Mouse (Mus musculus) urinary bladder, postnatal 14 days (tissue): ENCODE data around the gene App.
A peak's percentile ranks its signal among the peaks of the same experiment; 100 is the strongest.

Source experiments
- DNase-seq: peaks from one replicate; pipeline ENCODE4 v3.0.0; 2021; ENCODE audit warnings: low spot score

The App gene

DNA sequence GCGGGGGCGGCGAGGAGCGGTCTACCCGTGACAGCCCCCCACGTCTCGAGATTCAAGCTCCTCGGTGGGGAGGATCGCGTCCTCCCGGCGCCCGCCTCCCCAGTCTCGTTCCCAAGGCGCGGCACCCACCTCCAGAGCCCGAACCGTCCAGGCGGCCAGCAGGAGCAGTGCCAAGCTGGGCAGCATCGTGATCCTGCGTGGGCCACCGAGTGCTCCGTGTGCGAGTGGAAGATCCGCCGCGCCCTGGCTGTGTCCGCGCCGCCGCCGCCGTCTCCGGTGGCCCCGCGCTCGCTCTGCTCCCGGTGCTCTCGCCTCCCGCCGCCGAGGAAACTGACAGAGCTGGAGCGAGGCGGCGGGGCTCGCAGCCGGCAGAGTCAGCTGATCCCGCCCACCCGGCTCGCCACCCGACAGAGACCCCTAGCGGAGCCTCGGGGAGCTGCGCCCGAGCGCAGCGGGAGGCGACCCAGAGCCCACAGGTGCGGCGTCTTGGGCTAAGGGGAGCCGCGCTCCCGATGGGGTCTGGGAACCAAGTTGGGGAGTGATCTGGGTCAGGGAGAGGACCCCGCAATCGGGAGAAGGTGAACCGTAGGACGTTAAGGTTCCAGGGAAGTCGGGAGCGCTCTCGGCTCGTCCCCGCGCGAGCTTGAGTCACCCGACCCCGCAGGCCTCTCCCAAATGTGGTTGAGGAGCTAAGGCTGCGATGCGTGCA, at the start of gene App:
TSS of gene App (minus strand) at position 394 of the 709 bp plus-strand sequence.
- peak; percentile 93 for DNase-seq

DNA sequence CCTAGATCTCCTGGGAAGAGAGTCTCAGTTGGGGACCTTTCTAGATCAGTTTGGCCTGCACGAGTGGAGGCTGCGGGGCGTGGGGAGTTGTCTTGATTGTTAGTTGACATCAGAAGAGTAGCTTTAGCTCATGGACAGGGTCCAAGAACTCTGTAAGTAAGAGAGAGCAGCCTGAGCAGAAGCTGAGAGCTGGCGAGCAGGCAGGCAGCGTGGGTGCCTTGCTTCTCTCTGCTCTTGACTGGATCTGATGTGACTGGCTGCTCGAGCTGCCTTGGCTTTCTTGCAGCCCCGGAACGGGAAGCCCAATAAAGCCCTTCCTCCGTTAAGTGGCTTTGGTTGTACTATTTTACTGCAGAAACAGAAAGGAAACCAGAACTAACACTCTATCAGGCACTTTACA, 42.3 kb upstream of the App start:
- no peak for DNase-seq

DNA sequence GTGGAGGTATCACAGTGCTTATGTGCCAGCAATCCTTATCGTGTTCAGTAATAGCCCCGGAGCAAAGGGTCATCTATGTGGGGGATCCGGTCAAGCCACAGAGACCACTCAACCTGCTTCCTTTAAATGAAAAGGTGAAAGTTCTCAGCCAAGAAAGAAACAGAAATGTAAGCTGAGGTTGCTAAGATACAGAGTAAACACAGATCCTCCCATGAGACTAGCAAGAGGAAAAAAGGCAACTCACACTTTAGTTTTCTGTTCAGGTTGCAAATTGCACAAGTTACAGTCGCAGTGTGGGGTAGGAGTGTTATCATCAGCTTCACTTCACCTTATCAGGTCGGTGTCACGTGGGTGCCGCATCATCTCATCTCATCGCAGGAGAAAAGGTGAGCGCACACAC, 41.6 kb upstream of the App start:
- DNase-seq: no peak

DNA sequence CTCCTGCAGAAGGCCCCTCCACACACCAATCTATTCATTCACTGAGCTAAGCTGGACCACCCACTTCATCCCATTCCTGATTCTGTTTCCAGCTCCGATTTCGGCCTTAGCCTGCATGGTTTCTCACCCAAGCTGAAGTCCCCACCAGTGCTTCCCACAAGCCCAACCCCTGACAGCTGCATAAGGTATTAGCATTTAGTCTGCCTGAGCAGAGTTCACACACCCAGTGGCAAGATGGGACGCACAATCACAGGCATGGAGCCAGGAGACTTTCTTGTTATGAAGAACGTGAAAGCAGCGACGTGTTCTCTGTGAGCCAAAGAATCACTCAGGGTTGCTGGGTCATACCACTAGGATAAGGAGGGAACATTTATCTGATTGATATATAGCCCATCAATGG, 22.1 kb upstream of the App start:
- no peak for DNase-seq

GRCm38 (mm10) chr16:85195167-85195566, 21.6 kb upstream of the App start:
- DNase-seq: no peak

- DNase-seq: no peak
Observed at GRCm38 (mm10) chr16:85181502-85181901, 7.9 kb upstream of the App start.

- no peak for DNase-seq
Observed at GRCm38 (mm10) chr16:85180710-85181109, 7.1 kb upstream of the App start.

GRCm38 (mm10) chr16:85176666-85177065, 3.1 kb upstream of the App start:
- DNase-seq: peak; percentile 56

DNA sequence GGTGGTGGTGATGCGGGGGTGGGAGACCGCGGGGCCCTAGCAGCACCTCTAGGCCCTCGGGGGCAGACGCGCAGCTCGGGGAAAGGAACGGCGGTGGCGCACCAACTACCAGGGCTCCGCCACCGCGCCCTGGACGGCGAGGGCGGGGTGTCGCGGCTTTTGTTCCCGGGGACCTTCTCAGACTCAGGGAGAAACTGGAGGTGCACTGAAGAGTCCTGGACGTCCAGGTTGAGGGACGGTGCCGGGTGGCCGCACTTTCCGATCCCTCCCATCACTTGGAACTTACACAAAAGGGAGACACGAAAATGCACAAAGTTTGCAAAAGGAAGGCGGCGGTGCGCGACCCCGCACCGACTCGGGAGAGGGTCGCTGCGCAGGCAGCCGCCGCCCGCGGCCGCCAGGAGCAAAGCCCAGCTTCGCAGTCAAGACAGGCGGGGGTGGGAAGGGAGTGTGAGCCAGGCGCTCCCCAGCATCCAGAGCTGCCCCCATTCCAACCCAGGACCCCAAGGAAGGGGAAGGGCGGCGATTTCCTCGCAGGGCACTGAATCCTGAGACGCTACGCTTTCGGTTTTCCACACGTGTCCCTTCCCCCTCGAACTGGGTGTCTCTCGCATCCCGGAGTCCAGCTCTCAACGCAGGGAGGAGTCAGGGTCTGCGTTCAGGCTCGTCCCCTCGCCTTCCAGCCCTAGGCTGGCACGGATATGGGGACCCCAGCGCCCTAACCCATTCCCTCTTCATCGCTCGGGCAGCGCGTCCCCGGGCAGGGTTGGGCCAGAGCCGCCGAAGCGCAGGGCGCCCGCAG, 794 bp downstream of the App start:
- DNase-seq: peak; percentile 61

DNA sequence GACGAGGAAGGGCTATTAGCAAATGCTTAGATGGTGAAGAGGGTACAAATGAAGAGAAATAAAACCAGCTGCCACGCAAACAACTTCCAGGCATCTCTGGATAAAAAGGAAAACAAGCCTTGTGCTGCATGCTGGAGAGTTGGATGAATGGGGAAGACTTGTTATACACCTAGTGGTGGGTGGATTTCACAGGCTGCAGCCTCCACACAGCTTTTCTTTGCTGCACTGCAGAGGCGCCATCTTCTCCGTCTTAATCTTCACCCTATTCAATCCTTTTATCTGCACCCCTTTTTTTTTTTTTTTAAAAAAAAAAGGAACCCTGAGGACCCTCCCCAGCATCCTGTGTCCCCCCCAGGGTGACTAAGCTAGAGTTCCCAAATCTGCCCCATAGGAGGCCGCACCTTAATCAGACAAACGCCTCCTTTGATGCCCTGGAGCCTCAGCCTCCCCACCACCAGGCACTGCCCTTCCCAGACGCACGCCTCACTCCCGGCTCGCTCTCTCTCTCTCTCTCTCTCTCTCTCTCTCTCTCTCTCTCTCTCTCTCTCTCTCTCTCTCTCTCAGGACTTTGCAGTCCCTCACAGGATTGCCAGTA, 1.5 kb downstream of the App start:
- DNase-seq: peak; percentile 47

- no peak for DNase-seq
Observed at GRCm38 (mm10) chr16:85170826-85171510, 2.6 kb downstream of the App start.

DNA sequence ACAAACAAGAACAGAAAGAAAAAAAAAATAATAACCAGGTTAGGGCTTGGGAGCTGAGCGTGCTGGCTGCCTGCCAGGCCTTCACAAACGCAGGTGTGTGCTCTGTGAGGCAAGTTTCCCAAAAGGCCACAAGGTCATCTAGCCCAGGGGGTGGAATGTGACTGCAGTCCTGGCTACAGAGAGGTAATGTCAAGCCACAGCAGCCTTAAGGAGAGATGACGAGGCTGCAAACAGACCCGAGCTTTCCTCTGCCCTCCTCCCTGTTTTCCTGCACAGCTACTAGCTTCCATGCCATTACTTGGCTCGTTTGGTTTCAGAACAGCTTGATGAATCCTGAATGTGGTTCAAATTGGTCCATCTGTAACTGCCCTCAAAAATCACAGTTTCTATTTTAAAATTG, 4.7 kb downstream of the App start:
- DNase-seq: peak; percentile 42

- DNase-seq: no peak
Observed at GRCm38 (mm10) chr16:85166205-85166604, 7.4 kb downstream of the App start.

DNA sequence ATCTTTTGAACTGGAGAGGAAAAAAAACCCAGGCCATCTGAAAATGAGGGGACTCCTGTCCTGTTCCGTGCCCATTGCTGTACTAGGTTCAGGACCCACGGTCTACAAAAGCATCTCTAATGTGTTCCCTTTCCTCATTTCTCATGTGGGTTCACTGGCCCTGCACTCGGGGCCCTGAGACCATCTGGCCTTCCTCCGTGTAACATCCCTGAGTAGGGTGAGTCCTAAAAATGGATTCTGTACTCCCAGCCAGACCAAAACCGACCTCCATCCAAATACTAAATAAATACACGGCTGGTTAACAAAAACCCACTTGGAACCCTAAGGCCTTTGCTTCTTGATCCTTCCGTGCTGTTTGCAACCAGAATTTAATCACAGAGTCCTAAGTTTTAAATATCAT, 7.9 kb downstream of the App start:
- DNase-seq: no peak

GRCm38 (mm10) chr16:85165177-85165576, 8.4 kb downstream of the App start:
- no peak for DNase-seq

DNA sequence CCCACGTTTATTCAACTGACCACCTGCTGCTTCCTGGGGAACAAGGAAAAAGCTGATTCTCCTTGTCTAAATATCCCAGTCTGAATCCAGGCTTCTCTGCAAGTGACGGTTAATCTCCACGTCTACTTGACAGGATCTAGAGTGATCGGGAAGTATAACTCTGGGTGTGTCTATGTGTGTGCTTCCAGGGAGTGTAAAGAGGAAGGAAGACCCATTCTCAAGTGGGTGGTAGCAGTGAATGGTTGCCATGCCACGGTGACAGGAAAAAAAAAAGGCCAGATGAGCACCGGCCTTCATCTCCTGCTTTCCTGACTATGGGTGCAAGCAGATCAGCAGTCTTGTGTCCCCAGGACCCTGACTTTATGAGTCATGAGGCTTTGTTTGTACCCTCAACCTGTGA, 10.8 kb downstream of the App start:
- DNase-seq: no peak

DNA sequence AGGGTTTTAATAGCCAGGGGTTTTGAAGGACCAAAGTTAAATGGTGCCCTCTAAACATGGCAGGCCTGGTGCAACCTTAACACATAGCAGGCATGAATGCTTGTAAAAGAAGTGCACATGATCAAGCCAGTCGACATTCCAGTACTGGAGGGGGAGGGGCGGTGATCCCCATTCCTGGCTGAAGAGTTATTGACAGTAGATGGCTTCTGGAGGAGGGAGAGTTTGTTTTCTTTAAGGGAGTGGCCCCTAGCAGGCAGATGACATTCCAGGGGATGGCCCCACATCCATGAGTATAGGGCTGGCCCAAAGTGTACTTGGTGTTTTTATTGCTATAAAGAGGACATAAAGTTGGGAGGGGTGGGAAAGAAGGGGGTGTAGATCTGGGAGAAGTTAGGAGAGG, 13.4 kb downstream of the App start:
- no peak for DNase-seq

DNA sequence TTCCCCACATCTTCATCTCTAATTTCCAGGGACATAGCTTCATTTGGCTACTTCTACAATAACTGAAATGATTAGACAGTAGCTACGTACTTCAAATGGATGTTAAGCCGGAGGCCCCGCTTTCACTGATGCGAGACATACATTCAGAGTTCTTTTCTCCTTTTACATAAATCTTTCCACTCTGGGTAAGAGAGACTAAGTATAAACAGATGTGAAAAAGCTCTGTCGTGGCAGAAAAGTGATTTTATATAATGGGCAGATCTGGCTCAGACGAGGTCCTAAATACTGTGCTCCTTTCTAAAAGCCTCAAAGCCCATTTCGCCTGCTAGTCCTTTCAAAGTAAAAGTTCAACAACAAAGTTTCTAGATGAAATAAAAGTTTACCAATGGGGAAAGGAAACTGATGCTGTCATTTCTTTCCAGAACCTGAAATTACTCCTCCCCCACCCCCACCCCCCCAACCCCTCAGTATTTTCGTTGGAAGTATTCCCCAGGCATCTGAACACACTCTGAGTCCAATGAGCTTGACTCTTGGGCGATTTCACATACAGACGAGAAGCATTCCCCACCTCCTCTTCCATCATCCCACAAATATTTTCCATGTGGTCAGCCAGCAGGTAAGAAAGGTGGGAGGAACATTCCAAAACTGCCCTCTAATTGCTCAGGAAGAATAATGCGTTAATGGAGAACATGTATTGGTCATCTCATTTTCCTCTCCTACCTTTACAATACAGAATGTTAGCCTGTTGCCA, 15.6 kb downstream of the App start:
- DNase-seq: no peak

DNA sequence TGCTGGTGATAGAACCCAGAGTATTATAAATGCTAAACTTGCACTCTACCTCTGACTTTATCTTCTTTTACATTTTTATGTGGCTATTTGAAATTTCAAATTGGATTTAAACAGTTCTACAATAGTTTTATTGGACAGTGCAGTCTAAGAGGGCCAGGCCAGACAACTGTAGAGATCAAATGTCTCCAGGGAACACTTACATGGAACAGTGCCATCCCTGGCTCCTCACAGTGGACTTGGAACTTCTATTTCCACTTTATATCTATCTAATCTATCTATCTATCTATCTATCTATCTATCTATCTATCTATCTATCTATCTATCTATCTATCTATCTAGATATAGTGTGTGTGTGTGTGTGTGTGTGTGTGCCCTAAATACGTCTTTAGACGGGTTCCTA, 16.4 kb downstream of the App start:
- DNase-seq: no peak

- no peak for DNase-seq
Observed at GRCm38 (mm10) chr16:85155836-85156235, 17.7 kb downstream of the App start.

DNA sequence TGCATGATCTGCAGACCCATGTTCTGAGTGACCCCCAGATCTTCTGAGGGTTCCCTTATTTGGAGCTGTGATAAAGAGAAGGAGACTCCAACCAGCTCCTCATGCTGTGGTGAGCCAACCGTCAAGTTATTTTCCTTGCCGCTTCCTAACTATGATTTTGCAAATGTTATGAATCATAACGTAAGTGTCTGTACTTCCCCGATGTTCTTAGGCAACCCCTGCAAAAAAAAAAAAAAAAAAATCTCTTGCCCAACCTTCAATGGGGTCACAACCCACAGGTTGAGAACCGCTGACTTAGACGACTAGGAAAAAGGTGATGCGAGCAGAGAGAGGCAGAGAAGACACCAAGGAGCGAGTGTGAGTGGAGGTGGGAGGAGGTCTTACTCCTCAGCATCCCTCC, 21.1 kb downstream of the App start:
- DNase-seq: no peak

DNA sequence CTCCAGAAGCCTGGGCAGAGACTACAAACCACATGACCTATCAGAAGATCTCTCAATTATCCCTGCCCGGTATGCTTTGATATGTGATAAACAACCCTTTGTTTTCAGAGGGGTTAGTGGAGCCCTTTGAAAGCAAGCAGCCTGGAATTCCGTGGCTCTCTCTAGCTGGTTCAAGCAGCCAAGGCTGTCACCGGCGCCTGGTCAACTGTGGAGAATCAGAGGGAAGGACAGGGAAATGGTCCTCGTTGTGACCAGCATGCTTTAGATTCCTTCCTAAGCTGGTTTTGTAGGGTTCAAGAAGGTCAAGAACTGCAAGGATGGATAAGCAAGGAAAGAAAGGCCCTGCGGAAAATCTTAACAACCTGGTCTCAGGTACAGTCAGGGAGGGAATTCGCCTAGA, 21.9 kb downstream of the App start:
- DNase-seq: no peak
